ENCODE assay signal across 8 mouse cellular contexts in the genomic region with DNA sequence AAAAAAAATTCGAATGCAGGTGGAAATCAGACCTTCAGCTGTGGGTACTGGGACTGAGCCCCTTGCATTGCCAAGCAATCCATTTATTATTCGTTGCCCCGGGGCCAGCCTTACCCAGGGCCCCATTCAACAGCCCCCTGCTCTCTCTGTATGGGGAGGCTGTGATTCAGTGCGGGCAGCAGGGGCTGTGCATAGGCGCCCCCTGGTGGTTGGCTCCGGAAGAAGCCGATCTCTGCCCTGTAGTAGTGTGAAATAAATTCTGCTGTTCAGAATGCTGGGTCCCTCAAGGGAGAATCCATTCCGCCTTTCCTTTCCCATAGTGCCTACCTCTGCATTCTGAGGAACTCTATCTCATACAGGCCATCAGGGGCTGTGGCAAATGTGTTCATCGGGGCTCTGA. TPM values are rescaled to one million over a fixed set of nuclear protein-coding genes. Genes with fewer than 3 reads are reported as not detected.
DNase-seq lines count a peak whose midpoint lies in the region; ATAC-seq and TF ChIP-seq lines count a peak whose summit lies in the region.

No protein-coding gene starts in this region.

- H3K36me3 ChIP-seq in G1E (replicated peaks) = no peaks in the 10 kb centered on the region
- H3K36me3 ChIP-seq in forebrain, embryonic 10.5 days (replicated peaks) = no peaks in the 10 kb centered on the region
- no peaks in the 10 kb centered on the region for H3K36me3 ChIP-seq in lung, embryonic 16.5 days (ENCODE audit: control insufficient read depth, insufficient read depth, low read length)

- WGBS in forebrain, embryonic 10.5 days = 19% methylated on average over 9 of the region's 9 CpGs
- WGBS in lung, embryonic 16.5 days = 11% methylated on average over 9 of the region's 9 CpGs

- H3K4me3 ChIP-seq in G1E (ENCODE audit: low read depth, low read length) = no peak overlapping the region
- H3K4me3 ChIP-seq in forebrain, embryonic 10.5 days = no peak overlapping the region
- H3K4me3 ChIP-seq in layer of hippocampus, adult 2 months = no peak overlapping the region
- H3K4me3 ChIP-seq in lung, embryonic 16.5 days (ENCODE audit: low read length) = no peak overlapping the region

- no peaks in the 10 kb centered on the region for H3K9me3 ChIP-seq in G1E (replicated peaks)
- no peaks in the 10 kb centered on the region for H3K9me3 ChIP-seq in forebrain, embryonic 10.5 days
- H3K9me3 ChIP-seq in lung, embryonic 16.5 days (ENCODE audit: control insufficient read depth, low read length) = no peaks in the 10 kb centered on the region

- ATAC-seq in G1E (ENCODE audit: extremely low read depth, insufficient number of reproducible peaks, low FRiP score, poor library complexity, severe bottlenecking) = no peak
- peak; percentile 86 for ATAC-seq in lung, embryonic 16.5 days (ENCODE audit: low read depth)

- no peak overlapping the region for H3K27ac ChIP-seq in forebrain, embryonic 10.5 days
- H3K27ac ChIP-seq in layer of hippocampus, adult 2 months = no peak overlapping the region
- H3K27ac ChIP-seq in lung, embryonic 16.5 days (ENCODE audit: low read length) = no peak overlapping the region

- peak; percentile 88 for TF ChIP-seq CTCF in G1E (IDR thresholded peaks at IDR 0.05; ENCODE audit: low read depth, low read length)
- peak; percentile 96 for TF ChIP-seq CTCF in brain, embryonic 14.5 days (IDR thresholded peaks at IDR 0.05; ENCODE audit: borderline replicate concordance, extremely low read depth, insufficient read depth, insufficient read length)
- peak; percentile 97 for TF ChIP-seq CTCF in layer of hippocampus, adult 2 months (conservative IDR thresholded peaks at IDR 0.05)

- peaks cover 13% of the 10 kb centered on the region; the same call in 1 of the 2 replicates for H3K27me3 ChIP-seq in G1E (ENCODE audit: insufficient read depth, low read length)
- peaks cover 9% of the 10 kb centered on the region for H3K27me3 ChIP-seq in forebrain, embryonic 10.5 days (ENCODE audit: poor library complexity, severe bottlenecking)
- no peaks in the 10 kb centered on the region for H3K27me3 ChIP-seq in lung, embryonic 16.5 days (ENCODE audit: control insufficient read depth, insufficient read depth, low read depth, low read length)

- no peak overlapping the region for H3K4me2 ChIP-seq in lung, embryonic 16.5 days (ENCODE audit: low read depth, low read length)

- peak; percentile 78 for DNase-seq in G1E (ENCODE audit: low spot score)
- DNase-seq in brain, embryonic 14.5 days (ENCODE audit: low read depth) = peak; percentile 70
- peak; percentile 73 for DNase-seq in forebrain, embryonic 10.5 days (ENCODE audit: extremely low spot score, low spot score)
- peak; percentile 84 to 89 for DNase-seq in heart, postnatal 14 days
- DNase-seq in layer of hippocampus, adult 2 months (ENCODE audit: low spot score in 2 of 2) = peak; percentile 65 to 88
- DNase-seq in right cerebral cortex, postnatal 10 days (ENCODE audit: low spot score in 2 of 2) = peak; percentile 58 to 72
- peak; percentile 67 to 77 for DNase-seq in urinary bladder, postnatal 36 days (ENCODE audit: low spot score in 2 of 2)

- TF ChIP-seq POLR2A in brain, embryonic 14.5 days (IDR thresholded peaks at IDR 0.05; ENCODE audit: borderline replicate concordance, extremely low read depth, insufficient read depth, insufficient read length, poor library complexity, severe bottlenecking) = no peak

- no peak overlapping the region for H3K9ac ChIP-seq in lung, embryonic 16.5 days (ENCODE audit: low read length)

- H3K4me1 ChIP-seq in G1E (ENCODE audit: insufficient read depth, low read depth, low read length) = no peaks in the 10 kb centered on the region
- peaks cover 25% of the 10 kb centered on the region for H3K4me1 ChIP-seq in forebrain, embryonic 10.5 days
- H3K4me1 ChIP-seq in lung, embryonic 16.5 days (replicated peaks; ENCODE audit: control insufficient read depth, insufficient read depth, low read length) = no peaks in the 10 kb centered on the region

- intact Hi-C loops in heart, postnatal 14 days (cut with DNase I) = loop anchor here (1.0 to 2.0 kb wide), 3 partner anchors 35 to 45 kb away; no protein-coding TSS in a partner anchor

RNA-seq across cellular contexts. Expression of a gene that starts 14.5 kb away (rescaled TPM):
- total RNA-seq in G1E (2014; fragmentation: Nextera tagmentation) = not detected in 2 replicates
- total RNA-seq in G1E (2017) = not detected in 2 replicates
- not detected in 2 replicates for polyA plus RNA-seq in G1E (2012)
- 8.2 and 10.3 TPM in 2 replicates for polyA plus RNA-seq in brain, embryonic 14.5 days (2012; rRNA removed)
- 8.1 and 8.8 TPM in 2 replicates for polyA plus RNA-seq in forebrain, embryonic 10.5 days (2016; fragmentation: Nextera tagmentation; extraction: Ambion mirVana)
- total RNA-seq in heart, postnatal 14 days (2021) = 10 to 100 TPM in 1 of 2 experiments, 1 to 10 TPM in 1; 3.2 to 45.5 TPM
- 1 to 10 TPM; 2.9 TPM for total RNA-seq in layer of hippocampus, adult 2 months (2021)
- 16.4 and 19.9 TPM in 2 replicates for polyA plus RNA-seq in lung, embryonic 16.5 days (2015; fragmentation: Nextera tagmentation; extraction: Ambion mirVana)
